Mouse (Mus musculus) layer of hippocampus, postnatal 36 days (tissue): ENCODE data around the gene Dydc2. TPM values are rescaled to one million over a fixed set of nuclear protein-coding genes. Genes with fewer than 3 reads are reported as not detected.

Experiments used
- DNase-seq, 2 experiments: peaks; one replicate each; pipeline ENCODE4 v3.0.0; 2022
- total RNA-seq, 2 experiments: library from RNA; stranded (reverse); gene quantifications; 2 replicates each; pipeline ENCODE4 v1.2.3; 2021

The Dydc2 gene
- total RNA-seq, 2 experiments from 2014 or later = 0.81 to 1.5 TPM

DNA sequence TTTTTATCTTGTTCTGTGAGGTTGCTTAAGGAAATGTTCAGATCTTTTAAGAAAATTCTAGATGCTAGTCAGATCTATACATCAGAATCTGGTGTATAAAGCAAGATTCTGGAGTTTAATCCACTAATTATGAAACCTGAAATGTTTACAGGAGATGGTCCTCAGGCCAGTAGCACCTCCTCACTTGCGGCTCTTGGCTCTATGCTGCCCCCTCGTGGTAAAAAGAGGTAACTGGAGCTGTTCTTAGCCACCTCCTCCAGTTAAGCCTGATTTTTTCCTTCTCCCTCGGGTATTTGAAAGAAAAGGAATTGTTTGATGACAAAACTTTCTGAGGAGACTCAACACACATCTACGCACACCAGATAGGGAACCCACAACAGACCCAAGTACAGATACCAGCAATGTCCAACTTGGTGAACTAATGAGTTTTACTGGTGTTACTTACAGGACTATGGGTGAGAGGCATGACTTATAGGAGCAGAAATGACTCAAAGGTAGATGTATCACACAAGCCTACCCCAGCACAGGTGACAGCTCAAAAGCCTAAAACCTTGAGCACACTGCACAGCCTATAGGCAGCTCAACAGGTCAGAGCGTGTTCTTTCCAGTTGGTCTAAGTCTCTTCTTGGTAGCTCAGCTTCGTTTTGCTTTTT lies 33.7 kb downstream of the Dydc2 start:
- DNase-seq = peak; percentile 43 to 49

DNA sequence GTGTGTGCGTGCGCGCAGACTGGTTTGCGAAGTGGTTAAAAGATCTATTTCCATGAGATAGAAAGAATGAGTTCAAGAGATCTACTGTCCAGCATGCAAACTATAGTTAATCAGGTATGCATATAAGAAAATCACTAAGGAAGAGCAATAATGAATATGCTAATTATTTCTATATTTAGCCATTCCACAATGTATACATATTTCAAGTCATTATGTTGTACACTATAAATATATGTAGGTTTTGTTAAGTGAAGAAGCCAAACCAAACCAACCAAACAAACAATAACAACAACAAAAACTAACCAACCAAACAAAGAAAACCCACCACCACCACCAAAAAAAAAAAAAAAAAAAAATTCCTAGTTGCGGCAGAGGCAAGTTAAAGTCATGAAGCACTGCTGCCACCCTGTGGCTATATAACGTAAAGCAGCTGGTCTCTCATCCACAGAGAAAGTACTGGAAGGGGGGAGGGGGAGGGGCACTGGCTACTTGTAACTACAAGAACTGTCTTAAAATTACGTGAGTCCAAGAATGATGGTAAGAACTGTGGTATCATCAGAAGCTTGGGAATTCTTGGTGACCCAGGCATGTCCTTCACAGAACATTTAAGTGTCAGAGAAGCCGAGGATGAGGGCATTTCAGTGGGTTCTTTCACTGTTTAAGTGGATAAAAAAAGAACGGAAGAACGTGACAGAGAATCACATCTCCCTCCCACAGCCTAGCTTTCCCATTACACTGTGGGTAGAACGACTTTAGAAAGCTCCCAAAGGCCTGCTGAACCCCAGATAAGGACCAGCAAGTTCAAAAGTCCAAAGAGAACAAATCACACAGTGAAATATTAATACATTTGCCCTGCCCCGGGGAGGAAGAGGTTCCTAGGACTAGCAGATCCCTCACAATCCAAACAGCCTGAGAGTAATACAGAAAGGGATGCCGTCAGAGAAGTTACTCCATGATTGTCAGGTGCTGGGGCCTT lies 35.6 kb downstream of the Dydc2 start:
- DNase-seq = peak; percentile 37 to 59

DNA sequence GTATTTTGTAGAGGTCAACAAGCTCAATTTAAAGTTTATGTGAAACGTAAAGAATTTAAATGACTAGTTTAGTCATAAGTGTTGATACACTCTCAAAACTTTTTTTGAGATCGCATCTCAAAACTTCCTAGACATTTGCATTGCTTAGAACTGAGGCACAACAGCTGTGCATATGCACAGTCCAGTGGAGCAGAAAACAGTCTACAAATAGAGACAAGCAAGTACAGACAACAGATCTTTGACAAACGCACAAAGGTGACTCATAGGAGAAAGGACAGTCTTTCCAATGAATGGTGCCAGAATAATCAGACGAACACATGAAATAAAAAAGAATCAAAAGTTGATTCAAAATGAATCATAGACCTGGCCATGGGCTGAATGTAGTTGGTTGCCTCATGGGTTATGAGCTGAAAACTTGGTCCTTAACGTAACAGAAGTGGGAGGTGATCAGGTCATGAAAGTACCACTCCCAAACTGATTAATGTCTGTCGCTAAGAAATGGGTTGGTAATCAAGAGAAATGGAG lies 38.0 kb downstream of the Dydc2 start:
- DNase-seq = no peak

DNA sequence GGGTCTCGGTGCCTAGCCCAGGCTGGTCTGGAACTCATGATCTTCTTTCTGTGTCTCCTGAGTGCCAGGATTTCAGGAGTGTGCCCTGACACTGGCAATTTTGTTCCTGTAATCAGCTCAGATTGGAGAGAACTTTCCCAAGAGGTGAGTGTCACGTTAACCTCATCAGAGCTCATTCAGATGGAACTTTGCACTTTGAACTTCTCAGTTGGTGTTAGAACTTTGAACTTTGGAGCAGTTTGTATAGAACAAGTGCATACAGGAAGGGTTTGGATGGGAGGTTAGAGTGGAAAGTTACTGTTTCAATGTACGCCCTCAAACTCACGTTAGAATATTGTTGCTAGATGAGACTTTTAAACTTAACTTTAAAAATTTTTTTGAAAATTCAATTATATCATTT lies 39.7 kb downstream of the Dydc2 start:
- DNase-seq = no peak

DNA sequence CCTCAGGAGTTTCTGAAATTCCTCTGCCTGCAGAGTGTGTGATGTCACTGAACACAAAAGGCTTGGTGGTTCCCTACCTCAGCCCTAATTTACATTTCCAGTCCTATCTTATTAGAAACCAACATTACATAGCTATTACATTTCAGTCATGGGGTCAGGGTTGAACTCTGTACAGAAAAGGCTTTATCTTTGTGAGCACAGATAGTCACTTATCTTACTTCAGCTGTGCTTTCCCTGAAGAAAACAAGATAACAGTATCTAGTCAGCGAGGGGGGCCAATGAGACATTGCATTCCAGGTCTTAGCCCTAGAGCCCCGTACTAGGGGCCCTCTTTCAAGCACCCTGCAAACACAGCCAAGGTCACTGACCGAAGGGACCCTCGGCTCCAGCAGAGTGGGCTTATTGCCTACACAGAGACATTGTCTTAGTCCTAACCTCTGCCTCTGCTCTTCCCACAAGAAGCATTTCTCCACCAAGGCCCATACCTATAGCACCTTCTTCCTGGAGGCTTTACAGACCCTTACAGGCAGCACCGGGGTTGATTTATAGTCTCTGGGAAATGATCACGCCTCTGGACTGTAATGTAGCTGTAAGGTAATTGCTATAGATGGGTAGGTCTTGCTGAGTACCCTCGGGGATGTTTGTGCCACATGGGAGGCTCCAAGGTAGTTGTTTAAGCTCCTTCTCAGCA lies 43.3 kb downstream of the Dydc2 start:
- no peak for DNase-seq

DNA sequence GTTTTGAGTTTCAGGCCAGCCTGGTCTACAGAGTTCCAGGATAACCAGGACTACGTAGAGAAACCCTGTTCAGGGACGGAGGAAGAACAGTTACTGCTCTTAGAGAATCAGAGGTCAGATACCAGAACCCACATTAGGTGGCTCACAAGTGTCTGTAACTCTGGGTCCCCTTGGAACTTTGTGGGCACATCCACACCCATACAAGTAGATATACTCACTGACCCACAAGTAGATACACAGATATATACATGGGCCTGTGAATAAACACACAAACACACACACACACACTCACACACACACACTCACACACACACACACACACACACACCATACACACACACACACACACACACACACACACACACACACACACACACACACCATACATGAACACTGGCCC lies 43.9 kb downstream of the Dydc2 start:
- no peak for DNase-seq

DNA sequence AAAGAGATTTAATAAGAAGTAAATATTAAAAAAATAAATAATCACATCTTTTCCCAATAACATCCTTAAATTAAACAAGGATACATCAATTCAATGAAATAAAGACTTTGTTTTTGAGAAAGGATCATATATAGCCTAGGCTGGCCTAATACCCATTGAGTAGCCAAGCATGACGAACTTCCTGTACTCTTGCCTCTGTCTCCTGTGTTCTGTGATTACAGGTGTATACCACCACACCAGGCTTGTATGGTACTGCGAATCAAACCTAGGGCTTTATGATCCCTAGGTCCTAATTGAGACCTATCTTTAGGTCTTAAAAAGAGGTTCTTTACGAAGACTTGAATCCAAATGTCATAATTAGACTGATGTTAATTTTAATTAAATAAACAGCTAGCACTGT lies 47.8 kb downstream of the Dydc2 start:
- DNase-seq = no peak

DNA sequence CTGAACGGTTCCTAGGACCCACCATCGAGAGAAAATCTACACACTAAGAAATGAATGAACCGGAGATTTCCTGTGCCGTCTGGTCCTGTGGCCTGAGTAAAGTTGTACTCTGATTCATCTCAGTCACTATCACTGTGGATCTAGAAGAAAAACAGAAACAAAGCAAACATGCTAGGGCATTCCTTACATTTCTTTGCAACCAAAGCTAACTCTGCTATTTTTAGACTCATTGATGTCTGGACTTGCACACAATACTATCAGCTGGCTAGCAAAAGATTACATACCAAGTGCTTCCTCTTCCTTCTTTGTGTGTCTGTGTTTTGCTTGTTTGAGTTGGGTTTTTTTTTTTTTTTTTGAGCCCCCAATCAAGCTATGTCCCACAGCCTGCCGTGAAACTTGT lies 51.5 kb downstream of the Dydc2 start:
- DNase-seq = no peak

DNA sequence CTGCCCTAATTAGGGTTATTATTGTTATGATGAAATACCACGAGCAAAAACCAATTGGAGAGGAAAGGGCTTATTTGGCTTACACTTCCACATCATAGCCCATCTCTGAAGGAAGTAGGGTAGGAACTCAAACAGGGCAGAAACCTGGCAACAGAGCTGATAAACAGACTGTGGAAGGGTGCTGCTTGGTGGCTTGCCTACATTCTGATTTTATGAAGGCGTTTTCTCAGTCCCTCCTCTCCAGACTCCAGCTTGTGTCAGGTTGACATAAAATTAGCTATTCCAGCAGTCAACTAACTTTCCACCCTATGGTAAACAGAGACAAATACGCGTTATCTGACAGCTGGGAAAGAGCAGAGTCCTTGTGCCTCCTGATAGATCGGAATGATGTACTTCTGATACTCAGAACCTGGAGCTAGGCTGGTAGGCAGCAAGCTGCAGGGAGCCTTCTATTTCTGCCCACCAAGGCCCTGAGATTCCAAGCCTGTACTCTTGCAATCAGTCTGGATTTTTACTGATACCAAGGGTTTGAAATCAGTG lies 54.2 kb downstream of the Dydc2 start:
- DNase-seq = no peak

DNA sequence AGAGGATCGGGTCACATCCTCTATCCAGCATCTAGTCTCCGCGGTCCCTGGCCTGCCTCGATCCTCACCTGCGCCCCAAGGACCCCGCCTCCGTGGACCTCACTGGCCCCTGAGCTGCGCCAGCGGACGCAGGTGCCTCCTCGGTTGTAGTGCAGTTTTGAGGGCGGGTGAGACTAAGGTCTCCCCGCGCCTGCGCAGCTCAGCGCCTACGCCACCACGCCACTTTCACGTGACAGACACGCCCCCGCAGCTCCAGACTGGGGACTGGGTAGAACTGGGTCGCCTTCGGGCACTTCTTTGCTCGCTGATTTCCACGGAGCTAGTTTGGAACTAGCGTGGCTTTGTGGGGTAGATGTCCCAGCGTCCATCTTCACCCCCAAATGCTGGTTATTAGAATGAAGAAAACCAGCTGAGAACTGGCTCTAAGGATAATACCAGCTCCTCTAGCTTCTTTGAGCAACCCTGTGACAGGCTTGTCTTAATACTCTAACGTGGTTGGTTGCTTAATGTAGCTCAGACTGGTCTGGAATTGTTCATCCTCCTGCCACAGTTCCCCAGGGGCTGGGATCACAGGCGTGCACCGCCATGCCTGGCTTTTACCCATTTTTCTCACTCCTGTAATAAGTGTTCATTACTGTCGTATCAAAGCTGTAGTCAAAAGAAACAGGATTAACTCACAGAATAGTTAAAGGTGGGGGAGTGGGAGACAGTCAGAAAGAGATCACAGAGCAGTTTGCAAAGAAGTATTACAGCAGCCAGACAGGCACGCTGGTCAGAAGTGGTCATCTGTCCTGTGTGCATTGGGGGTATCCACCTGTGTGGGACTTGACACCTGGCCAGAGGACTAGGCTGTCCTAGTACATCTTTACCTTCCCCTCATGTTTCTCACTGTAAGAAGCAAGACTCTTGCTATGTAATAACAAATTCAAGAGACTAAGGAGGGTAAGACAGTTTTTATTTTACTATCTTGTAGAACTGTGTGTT lies 55.1 kb downstream of the Dydc2 start, which contains the start of gene Fam213a:
Fam213a (minus strand) TSS at position 159 of the 984 bp plus-strand sequence.
- DNase-seq = peak; percentile 92 to 94

DNA sequence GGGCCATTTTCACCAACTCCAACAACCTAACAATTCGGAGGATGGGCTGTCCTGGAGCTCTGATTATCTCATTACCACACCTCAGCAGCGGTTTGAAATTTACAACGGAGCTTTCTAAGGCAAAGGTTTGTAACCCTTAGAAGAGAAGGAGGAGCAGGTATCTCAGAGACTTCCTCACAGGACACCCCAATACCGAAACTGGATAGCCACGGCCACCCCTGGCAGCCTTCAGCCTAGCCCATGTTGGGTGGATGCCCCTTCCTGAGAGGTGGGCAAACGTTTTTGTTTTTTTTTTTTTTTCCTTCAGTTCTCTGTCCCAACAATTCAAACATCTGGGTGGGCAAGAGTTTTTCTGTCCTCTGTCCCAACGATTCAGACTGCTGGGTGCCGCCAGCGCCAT lies 55.9 kb downstream of the Dydc2 start:
- DNase-seq = no peak

DNA sequence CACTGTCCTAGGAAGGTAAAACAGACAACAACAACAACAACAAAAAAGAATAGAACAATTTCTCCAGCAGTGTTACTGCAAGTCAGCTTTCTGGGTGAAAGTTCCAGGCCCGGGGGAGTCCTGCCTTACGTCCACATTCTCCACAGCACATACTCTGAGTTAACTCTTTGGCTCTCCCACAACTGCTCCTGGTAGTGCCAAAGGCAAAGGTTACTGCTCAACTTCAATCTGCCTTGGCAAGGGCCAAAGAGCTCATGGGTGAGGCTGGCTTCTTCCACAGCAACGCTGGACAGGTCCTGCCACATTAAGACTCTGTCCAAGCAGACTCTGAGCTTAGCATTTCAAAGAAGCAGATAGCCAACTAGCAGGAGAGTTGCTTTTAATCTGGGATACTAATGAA lies 57.1 kb downstream of the Dydc2 start:
- no peak for DNase-seq

DNA sequence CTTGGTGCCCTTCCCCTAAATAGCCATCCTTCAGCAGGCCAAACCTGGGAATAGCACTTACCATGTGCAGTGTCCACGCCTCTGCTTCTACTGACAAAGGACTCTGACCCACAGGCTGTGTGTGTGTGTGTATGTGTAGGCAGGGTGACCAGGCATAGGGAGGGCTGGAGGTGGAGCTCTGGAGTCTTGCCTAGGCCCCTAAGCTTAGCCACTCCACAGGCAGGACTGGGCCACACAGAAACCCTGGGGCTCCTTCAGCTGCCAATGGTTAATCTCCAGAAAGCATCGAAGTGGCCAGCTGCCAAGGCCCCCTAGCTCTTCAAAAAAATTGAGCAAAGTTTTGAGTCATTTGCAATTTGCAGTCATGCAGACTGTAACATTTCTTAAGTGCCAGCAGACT lies 60.9 kb downstream of the Dydc2 start:
- no peak for DNase-seq

DNA sequence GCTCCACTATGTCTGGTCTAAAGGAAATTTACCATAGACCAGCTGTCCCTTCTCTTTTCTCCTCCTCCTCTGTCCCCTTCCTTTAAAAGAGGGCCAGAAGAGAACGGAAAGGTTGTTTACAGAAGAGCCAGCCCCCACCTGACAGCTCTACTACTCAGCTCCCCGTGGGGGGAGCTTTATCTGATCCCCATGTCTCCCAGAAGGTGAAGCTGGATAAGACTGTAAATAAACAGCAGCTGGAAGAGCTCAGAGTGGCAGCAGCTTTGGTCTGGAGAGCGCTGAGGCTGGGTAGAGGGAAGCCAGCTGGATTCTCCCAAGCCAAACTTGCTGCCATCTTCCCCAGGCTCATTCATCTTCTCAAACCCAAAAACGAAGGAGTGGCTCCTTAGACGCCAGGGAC lies 61.4 kb downstream of the Dydc2 start:
- DNase-seq = no peak

DNA sequence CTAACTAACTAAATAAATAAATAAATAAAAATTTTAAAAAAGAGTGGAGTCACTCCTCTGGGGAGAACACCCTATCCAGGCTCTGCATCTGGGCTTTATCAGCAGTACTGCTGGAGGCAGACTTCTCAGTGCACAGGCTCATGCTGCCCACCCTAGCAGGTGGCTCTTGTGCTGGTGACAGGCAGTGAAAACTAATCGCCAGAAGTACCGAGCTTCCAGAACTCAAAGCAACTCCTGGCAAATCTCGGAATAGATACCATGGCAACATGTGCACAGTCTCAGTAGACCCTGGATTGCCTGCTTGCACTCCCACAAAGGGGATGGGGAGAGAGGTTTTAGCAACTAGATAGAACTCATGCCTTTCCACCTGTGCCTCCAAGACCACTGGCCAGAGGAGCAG lies 62.1 kb downstream of the Dydc2 start:
- DNase-seq = peak in 1 of 2 experiments; percentile 51

DNA sequence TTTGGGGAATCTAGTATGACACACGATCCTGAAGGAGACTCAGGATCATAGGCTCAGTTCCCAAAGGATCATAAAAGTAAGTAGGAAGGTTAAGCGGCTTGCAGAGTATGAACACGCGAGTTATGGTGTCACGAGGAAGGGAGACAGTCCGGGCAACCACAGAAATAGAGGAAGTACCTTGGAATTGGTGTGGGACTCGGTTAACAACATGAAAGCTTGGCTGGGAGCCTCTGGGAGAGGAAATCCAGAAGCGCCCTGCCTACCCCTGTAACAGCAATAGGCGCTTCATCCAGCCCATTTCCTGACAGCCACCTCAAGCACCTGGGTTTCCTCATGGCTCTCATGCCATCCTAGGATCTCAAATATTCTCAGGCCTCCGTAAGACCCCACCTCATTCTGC lies 62.7 kb downstream of the Dydc2 start:
- no peak for DNase-seq

DNA sequence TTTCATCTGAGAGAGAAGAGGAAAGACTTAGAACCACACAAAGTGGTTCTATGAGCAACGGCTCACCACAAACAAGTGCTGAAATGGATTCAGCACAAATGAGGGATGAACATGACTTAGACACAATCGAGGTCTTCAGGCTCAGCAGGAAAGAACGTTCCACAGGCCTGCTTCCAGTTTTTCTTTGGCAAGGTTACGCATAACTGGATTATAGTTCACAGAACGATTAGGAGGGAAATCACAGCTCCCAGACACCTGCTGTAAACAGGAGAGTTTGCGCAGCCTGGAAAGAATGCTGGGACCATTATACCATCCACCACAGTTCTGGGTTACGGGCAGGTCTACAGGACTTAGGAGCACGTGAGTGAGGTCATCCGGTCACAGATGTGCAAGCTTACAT lies 63.3 kb downstream of the Dydc2 start:
- DNase-seq = no peak

DNA sequence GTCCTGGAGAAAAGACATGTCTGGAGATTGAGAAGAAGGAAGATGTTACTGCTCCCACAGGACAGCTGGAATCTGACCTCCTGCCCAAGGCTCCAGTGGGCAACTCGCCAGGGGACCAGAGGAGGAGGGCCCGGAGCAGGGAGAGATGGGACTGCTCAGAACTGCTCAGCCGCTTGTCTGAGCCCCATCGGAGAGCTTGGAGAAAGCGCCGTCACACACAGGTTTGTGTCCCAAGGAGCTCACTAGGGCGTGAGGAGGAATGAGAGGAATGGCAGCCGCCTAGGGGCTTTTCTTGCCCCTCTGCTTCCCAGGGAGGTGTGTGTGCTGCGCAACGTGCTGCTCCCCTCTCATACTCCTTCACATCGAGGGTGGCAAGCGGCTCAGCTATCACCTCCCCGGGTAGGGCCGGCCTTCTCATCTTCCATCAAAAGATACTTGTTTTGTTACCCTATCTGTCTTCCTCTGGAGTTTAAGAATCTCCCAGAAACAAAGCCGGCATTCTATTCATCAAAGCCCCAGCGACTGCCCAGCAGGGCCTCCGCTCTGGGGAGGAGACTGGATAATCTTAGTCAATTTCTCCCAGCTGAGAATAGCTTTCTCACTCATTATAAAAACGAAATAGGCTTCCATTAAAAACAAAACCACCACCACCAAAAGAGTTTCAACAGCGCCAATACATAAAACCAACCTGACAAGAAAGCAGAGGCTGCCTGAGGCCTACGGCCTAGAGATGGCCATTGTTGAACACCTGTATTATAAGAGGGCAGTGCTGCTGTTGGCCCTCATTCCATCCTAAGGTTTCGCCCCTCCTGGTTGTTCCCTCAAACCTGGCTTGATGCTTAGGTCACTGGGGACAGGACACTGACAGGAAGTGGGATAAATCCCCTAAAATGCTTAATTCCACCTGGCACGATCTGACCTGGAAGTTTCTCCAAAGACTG lies 64.5 kb downstream of the Dydc2 start:
- peak in 1 of 2 experiments; percentile 15 for DNase-seq

DNA sequence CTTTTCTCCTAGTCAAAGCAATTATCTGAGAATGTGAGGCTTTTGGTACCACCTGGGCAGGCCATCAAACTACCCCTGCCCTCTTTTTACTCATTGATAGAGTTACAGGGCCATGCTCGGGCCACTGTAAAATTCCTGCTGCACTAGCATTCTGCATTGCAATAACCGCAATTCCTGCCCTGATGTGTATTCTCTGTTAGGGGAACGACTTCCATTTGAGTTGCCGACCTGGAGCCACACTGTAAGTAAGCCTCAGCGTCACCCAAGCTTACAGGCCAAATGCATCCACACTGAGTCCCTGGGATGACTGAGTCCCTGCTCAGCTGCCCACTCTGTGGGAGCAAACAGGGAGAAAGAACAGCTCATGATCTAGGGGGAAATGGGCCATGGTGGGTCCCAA lies 67.4 kb downstream of the Dydc2 start:
- no peak for DNase-seq

DNA sequence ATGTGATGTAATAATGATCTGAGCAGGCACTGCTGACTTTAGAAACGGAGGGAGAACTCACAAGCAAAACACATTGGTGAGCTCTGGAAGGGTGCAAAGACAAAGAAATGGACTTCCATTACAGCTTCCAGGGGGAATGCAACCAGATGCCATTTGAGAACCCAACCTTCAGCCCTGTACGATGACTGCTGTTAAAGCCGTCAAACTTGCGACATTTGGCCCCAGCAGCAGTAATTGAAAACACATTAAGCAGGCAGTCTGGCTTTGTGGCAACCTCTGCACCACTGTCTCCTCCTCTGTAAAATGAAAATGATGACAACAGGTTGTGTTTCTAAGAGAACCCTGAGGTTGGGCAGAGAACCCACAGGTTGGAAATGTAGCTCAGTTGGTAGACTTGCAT lies 68.2 kb downstream of the Dydc2 start:
- no peak for DNase-seq
